Mouse (Mus musculus) left cerebral cortex, postnatal 36 days (tissue): Measurements from ENCODE around the gene Ankrd27. TPM values are rescaled to one million over a fixed set of nuclear protein-coding genes. Genes with fewer than 3 reads are reported as not detected.

ENCODE experiments used
- DNase-seq, 2 experiments: peaks; one replicate each; pipeline ENCODE4 v3.0.0; 2021 to 2022; ENCODE audit warnings: low spot score in 2 of 2, mixed read lengths in 1 of 2
- intact Hi-C: fragments of 180-260 bp; cut with DNase I; formaldehyde crosslinking; loops from one replicate; pipeline ENCODE4 v1.15.1; 2025
- total RNA-seq, 2 experiments: library from RNA; stranded (reverse); gene quantifications; 2 replicates each; pipeline ENCODE4 v1.2.3; 2021

Ankrd27 gene
- total RNA-seq, 2 experiments from 2014 or later: 40.6 to 43.9 TPM

DNA sequence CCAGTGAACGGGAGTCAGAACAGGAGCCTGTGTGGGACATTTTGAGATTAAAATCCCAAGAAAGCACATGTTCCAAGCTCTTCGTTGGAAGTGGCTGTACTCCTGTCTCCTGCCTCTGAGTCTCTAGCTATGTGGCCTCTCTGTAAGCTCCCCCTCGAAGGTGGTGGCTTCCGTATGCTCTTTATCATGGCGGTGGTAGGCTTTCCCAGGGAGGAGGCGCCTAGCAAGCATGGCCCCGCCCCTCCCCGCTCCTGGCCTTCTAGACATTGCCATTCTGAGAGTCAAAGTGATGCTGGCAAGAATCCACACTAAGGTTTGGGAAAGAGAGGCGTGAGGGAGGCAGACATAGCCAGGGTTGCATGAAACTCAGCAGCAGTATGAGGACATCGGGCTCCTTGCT, 36.6 kb downstream of the Ankrd27 start:
- intact Hi-C loops: no loop called here
- DNase-seq: no peak

DNA sequence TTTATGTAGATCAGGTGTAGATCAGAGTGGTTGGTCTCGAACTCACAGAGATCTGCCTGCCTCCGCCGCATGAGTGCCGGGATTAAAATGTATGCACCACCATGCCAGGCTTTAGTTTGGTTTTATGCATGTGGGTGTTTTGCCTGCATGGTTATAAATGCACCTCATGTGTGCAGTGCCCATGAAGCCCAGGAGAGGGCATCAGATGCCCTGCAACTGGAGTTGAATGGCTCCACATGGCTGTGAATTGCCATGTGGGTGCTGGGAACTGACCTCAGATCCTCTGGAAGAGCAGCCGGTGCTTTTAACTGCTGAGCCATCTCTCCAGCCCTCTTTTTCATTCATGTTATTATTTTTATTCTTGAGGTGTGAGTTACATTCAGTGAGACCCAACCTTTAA, 40.0 kb downstream of the Ankrd27 start:
- no peak for DNase-seq
- intact Hi-C loops: no loop called here

DNA sequence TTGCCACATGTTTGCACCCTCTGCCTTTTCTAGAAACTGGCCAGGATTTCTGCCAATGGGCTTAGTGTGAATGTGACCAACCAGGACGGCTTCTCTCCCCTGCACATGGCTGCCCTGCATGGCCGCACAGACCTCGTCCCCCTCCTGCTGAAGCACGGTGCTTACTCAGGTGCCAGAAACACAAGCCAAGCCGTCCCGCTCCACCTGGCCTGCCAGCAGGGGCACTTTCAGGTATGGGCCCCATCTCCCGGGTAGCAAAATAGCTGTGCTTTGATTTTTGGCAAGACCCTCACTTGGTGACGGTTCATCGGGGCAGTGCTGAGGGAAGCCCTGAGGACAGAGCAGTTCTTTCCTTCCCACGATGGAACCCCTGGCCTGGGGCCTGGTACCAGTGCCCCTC, 41.3 kb downstream of the Ankrd27 start:
- intact Hi-C loops: no loop called here
- DNase-seq: no peak

DNA sequence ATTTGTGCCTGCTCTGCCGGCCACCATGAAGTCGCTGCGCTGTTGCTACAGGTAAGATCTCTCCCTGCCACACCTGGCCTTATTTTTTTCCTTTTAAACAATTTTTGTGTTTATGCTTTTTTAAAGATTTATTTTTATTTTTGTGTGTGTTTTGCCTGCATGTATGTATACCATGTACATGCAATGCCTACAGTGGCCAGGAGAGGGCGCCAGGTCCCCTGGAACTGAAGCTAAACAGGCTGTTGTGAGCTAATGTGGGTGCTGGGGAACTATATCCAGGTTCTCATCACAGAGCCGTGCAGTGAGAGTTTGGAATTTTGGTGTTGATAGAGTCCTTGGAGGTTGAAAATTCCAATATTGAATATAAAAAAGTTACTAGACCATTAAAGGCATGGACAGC, 42.5 kb downstream of the Ankrd27 start:
- DNase-seq: no peak
- intact Hi-C loops: no loop called here

DNA sequence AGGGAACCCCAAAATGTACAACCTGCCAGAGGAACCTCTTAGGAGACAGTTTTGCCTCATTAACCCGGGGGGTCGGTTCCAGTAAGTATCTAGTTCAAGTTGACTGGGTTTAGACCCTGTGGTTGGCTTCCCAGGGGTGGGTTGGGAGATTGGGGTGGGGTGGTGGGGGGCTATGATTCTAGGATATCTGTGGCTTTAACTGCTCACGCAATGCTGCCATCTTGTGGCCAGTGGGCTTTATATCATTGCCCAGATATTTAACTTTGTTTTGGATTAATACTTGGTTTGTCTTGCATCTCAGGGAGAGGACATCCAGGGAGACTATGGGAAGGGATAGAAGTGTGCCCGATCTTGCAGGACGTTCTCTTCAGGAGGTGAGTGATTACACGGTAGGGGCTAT, 50.2 kb downstream of the Ankrd27 start:
- intact Hi-C loops: loop anchor here (5.0 kb wide), 1 partner anchor 89 kb away; no protein-coding TSS in a partner anchor
- no peak for DNase-seq

DNA sequence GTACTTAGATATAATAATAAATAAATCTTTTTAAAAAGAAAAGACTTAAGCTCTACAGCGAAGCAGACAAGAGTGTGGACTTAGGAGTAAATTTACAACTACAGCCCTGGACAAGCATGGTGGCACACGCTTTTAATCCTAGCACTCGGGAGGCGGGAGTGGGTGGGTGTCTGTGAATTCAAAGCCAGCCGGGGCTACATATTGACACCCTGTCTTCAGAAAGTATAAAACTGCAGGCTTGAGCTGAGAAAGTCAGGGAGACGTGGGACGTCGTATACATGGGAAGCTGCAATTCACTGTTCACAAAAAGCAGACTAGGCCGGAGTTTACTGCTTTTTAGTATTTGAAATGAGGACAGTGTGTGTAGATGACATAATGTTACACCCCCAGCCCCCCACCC, 50.8 kb downstream of the Ankrd27 start:
- intact Hi-C loops: loop anchor here (5.0 kb wide), 1 partner anchor 90 kb away; no protein-coding TSS in a partner anchor
- no peak for DNase-seq

DNA sequence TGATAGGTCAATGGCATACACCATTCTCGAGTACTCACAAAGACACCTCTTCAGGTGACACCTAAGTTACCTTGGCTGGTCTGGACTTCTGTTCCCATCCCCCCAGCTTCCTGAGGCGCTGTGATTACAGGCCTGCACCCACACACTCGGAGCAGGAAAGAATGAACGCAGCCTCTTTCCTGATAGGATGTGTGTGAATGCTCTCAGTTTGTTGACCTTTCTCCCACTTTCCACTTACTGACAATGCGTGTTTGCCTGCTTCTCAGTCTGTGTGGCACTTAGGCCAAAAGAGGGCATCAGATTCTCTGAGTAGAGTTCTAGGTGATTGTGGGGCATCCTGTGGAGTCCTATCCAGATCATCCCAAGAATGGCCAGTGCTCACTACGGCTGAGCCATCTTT, 54.0 kb downstream of the Ankrd27 start:
- intact Hi-C loops: no loop called here
- DNase-seq: no peak

DNA sequence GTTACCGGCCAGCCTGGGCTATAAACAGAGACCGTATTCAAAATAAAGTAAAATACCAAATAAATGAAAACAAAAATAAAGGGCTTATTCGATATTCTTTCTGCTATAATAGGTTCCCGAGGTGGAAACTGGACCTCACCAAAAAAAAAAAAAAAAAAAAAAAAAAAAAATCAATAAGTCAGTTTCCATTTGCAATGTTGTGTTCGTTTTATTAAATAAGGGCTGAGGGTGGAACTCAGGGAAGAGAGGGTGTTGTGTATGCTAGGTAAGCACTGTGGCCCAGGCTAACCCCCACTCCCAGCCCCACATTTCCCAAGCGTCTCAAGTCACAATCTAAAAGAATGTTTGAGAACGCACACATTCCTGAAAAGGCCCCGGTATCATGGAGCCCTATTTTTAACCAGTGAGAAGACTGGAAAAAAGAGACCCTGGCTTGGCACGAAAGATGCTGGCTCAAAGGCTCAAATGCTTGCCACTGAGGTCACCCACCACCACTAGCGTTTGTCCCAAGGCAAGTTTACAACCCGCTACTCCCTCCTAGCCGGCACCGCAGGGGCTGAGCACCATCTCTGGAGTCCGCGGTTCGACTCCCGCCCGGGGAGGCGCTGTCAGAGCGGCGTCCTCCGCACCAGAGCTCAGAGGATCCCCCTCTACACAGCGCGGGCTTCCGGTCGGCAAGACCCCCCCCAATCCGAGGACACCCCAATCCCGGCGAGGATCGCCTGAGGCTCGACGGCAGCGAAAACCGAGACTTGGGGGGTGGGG, 60.5 kb downstream of the Ankrd27 start:
- DNase-seq: no peak
- intact Hi-C loops: loop anchor here (5.0 kb wide), 1 partner anchor 156 kb away; the partner anchor contains the start of gene Zfp507

DNA sequence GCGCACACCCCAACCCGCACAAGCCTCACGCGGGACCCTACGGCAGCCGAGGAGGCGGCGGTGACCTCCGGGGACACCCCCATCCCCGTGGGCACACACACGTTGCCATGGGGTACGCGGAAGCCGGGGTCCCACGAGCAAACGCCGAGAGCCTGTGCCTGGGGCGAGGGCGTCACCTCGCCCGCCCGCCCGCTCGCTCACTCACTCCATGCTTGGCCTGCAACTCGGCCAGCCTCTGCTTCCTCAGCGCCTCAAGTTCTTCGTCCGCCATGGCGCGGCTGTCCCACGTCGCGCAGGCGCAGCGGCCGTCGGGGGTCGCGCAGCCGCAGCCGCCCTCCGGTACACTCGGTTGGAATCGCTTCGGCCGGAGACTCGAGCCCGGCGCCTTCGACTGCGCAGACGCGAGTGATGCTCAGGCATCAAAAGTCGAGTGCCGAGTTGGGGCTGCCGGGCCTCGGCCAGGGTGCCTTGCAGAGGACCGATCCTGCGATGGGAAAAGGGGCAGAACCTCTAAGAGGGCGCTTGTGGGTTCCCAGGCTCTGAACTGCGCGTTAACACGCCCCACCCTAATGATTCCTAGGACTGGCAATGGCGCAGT, 61.2 kb downstream of the Ankrd27 start, which contains the start of gene Pdcd5:
Gene Pdcd5, minus strand, starts transcription at position 421 of the 598 bp plus-strand sequence.
- DNase-seq: peak; percentile 98
- intact Hi-C loops: loop anchor here (5.0 kb wide), 1 partner anchor 155 kb away; the partner anchor contains the start of gene Zfp507

DNA sequence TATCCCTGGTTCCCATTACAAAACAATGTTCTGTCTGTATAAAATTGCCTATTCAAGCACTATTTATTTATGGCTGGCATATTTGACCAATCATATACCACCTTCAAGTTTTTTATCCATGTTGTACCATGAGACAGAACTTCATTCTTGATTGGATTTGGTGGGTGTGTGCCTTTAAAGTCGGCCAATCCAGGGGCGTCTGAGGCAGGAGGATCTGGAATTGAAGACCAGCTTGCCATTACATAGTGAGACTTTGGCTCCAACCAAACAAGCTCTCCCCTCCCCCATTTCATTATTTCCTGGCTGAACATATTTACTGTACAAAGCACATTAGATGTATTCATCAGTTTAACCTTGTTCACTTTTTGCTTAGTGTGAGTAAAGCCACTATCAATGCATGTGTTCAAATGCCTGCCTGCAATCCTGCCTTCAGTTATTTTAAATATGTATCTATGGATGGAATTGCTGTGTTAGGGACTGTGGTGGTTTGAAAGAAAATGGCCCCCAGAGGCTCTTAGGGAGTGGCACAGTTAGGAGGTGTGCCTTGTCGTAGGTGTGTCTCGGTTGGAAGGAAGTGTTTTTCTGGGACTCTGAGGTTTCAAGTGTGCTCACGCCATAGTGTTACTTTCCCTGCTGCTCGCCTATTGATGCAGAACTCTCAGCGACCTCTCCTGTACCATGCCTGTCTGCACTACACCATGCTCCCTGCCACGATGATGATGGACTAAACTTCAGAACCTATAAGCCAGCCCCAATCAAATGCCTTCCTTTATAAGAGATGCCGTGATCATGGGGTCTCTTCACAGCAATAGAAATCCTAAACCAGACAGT, 62.4 kb downstream of the Ankrd27 start:
- intact Hi-C loops: loop anchor here (5.0 kb wide), 1 partner anchor 154 kb away; the partner anchor contains the start of gene Zfp507
- no peak for DNase-seq

DNA sequence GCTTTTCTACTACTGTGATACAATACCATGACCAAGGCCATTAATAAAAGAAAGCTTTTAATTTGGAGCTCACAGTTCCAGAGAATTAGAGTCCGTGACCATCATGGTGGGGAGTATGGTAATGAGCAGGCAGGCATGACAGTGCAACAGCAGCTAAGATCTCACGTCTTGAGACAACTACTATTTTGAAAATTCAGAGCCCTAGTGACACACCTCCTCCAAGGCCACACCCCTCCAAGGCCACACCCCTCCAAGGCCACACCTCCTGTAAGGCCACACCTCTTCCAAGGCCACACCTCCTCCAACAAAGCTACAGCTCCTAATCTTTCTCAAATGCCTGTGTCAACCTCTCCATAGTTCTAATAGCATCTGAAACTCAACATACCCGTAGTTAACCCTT, 63.0 kb downstream of the Ankrd27 start:
- DNase-seq: no peak
- intact Hi-C loops: loop anchor here (5.0 kb wide), 1 partner anchor 153 kb away; the partner anchor contains the start of gene Zfp507

DNA sequence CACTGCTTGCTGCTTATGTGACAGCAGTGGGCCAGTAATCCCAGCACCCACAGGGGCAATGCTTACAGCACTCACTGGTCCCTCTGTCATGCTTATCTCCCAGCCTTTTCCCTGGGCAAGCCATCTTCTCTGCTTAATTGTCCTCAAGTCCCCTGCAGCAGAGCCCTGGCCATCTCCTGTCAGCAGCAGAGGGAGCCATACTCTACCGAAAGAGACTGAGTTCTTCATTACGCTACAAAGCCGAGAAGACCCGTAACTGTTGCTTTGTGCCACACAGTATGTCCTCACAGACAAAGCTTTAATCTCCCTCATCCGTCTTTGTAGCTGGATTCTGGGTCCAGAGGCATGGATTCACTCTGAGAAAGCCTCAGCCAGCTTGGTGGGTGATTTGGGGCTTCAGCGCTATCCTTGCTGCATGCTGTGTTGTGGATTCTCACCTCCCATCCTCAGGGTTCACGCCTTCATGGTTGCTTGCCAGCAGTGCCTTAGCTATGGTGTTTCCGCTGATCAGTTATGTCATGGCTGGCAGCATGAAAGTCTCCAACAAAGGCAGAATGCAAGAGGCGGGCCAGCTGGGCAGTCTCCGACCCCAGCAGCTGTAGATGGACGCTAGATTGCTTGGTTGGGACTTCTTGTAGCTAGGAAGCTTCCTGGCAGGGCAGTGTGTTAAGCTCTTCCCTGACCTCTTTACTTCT, 64.8 kb downstream of the Ankrd27 start:
- intact Hi-C loops: loop anchor here (5.0 kb wide), 1 partner anchor 1706 kb away; no protein-coding TSS in a partner anchor
- peak; percentile 29 to 39 for DNase-seq

DNA sequence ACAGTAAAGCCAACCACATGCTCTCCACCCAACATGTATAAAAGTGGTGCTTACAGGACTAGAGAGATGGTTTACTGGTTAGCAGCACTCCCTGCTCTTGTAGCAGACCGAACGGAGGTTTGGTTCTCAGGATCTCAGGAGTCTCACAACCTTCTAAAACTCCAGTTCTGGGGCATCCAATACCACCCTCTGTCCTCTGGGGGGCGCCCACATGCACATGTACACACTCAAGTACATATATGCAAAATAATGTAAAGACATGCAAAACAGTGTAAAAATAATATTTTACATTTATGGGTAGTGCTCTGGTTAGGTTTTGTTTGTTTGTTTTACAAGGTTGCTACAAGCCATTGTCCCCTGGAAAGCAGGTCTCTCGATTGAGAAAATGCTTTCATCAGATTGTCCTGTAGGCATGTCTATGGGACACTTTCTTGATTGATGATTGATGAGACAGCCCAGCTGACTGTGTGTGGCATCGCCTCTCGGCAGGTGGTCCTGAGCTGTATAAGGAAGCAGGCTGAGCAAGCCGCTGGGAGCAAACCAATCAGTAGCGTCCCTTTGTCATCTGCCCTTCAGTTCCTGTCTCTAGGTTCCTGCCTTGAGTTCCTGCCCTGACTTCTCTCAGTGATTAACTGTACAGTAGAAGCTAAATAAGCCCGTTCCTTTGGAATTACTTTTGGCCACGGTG, 65.7 kb downstream of the Ankrd27 start:
- DNase-seq: no peak
- intact Hi-C loops: loop anchor here (5.0 kb wide), 1 partner anchor 1706 kb away; no protein-coding TSS in a partner anchor

DNA sequence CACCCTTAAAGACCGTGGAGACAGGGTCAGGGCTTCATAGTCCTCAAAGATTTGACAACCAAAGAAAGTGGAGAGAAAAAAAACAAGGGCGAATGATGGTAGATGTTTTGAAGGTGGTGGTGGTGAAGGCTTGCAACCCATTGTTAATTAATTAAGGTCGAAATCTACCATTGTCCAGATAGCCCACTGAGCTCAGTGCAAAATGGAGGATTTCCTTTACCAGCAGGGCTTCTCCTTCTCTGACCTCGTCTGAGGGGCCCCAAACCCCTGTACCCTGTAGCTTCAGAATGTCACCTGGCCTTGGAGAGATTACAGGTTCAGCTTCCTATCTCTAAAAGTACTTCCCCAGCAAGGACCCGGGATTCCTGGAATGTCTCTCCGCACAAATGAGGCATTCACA, 71.8 kb downstream of the Ankrd27 start:
- intact Hi-C loops: no loop called here
- DNase-seq: no peak

DNA sequence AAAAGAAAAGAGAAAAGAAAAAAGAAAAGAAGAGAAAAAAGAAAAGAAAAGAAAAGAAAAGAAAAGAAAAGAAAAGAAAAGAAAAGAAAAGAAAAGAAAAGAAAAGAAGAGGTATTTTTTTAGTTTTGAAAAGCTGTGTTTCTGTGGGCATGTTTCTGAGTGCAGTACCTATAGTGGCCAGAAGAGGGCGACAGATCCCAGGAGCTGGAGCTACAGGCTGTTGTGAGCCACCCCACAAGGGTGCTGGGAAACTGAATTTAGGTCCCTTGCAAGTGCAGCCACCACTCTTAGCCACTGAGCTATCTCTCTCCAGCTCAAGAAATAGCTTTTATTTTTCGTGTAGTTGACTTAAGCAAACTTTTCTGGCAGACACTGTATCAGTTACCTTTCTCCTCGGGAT, 73.1 kb downstream of the Ankrd27 start:
- no peak for DNase-seq
- intact Hi-C loops: no loop called here

DNA sequence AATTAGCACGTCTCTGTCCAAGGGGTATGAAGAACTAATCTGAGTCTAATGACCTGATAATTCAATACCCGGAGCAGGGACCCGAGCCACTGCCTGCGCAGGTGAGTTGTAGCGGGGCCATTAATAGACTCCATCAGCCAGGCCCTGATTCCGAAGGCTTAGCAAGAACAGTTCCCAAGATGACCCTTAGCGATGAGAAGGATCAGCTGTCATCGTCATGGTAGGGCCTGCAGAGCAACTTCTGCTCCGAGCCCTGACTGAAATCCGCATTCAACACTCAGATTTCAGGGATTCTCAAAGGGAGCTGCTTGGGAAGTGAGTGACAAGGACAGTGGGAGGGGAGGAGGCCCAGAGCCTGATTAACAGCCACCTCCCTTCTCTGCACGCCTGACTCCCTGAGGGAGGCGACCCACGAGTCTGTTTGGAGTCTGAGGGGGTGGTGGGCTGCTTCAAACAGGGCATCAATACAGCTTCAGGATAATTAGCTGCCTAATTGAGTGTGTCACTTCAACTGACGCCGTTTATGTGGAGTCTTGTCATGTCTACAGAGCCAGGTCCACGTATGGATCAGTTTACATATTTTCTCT, 77.8 kb downstream of the Ankrd27 start:
- no peak for DNase-seq
- intact Hi-C loops: no loop called here

DNA sequence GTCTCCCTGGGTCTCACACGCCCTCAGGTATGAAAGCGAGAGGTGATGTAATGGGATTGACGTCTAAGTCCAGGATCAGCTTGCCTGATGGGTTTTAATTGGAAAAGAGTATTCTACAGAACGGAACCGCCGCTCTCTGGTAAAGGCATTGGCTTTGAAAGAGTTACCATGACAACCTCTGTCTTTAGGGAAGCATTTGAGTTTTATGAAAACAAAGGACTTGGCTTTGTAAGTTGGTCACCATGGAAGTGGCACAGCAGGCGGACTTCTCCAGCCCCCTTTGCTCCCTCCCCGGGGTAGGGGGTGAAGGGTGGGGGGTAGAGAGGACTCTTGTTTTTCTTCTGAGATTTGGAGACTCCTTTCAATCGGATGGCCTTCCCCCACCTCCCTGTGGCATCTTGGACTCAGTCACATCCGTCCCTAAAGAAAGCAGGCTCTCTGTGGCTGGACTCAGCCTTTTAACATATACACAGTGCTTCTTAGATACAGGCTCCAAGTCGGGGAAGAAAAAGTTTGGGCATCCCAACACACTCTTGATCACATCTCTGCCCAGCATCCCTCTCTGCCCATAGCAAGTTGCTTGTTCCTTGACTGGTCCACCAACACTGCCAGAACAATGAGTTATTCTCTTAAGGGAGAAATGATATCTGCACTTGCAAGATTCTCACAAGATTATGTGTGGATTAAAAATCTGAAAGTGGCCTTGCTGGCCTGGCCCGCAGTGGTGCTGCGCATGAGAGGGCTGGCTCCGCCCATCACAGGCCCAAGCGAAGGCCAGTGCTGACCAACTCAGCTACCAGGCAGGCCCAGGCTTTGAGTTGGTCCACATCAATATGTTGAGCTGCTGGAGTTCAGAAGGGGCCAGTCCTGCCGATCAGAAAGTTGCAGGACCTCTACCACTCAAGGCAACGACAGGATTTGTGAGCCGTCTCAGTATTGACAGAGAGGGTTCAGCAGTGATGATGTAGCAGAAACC, 82.3 kb downstream of the Ankrd27 start:
- DNase-seq: no peak
- intact Hi-C loops: no loop called here
